Mouse (Mus musculus) olfactory bulb, adult 2 months (tissue): ENCODE results near the gene Fbxo10.
"Not testable (repeated sequence)": the region's sequence is repeated elsewhere in the genome, so short reads cannot be mapped to it uniquely, and the experiment has no call there.

Source experiments
- CTCF ChIP-seq: fragments of 200-500 bp; IDR thresholded peaks from 2 replicates; pipeline ENCODE4 v1.5.1; 2012; ENCODE audit warnings: low read depth, mild to moderate bottlenecking, low read length, moderate library complexity; ENCODE audit not compliant: insufficient read depth
- POLR2A ChIP-seq: fragments of 200-500 bp; IDR thresholded peaks from 2 replicates; pipeline ENCODE4 v1.6.1; 2012; ENCODE audit warnings: mild to moderate bottlenecking, low read depth, low read length, moderate library complexity; ENCODE audit not compliant: insufficient read depth

GRCm38 (mm10) chr4:44993179-44993578 is 91.2 kb downstream of the Fbxo10 start:
- TF ChIP-seq POLR2A, CTCF: not testable (repeated sequence)
